Mouse (Mus musculus) C2C12 (cell line): ENCODE measurements around the gene Atxn3.
"Not testable (repeated sequence)": the region's sequence is repeated elsewhere in the genome, so short reads cannot be mapped to it uniquely, and the experiment has no call there.

ENCODE experiments used
- CTCF ChIP-seq: IDR thresholded peaks from one replicate; pipeline ENCODE4 v1.5.1; 2011; ENCODE audit not compliant: control insufficient read depth, insufficient read depth, insufficient read length
- MYOD1 ChIP-seq: IDR thresholded peaks from one replicate; pipeline ENCODE4 v1.6.1; 2011; ENCODE audit warnings: low read depth; ENCODE audit not compliant: control insufficient read depth, insufficient read length

GRCm38 (mm10) chr12:101955821-101956220 is 2.2 kb downstream of the Atxn3 start:
- TF ChIP-seq MYOD1, CTCF: not testable (repeated sequence)
